Mouse (Mus musculus): ENCODE measurements around the gene Gm10283.
A peak's percentile ranks its signal among the peaks of the same experiment; 100 is the strongest.
"Not testable (repeated sequence)": the region's sequence is repeated elsewhere in the genome, so short reads cannot be mapped to it uniquely, and the experiment has no call there.

The Gm10283 gene

DNA sequence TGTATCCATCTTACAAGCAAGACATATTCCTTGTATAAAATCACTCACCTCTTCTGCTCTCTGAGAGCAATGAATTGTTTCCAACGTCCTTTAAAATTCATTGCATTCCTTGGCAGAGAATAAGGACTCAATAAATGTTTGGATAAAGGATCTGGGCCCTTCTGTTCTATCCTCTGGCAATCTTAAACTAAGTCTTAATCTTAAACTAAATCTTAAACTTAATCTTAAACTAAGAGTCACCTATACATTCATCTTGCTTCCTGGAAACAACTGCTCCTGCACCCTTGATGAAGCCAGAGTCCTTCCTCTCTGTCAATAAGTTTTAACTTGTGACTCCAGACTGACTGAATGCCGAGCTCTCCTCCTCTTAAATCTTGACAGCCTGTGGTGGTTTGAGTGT lies at the start of gene Gm10283:
Gene Gm10283 (minus strand): TSS at position 101 of the 400 bp plus-strand sequence.
- no peak for DNase-seq

GRCm38 (mm10) chr8:60534945-60535344 lies 31.9 kb upstream of the Gm10283 start:
- DNase-seq: no peak

DNA sequence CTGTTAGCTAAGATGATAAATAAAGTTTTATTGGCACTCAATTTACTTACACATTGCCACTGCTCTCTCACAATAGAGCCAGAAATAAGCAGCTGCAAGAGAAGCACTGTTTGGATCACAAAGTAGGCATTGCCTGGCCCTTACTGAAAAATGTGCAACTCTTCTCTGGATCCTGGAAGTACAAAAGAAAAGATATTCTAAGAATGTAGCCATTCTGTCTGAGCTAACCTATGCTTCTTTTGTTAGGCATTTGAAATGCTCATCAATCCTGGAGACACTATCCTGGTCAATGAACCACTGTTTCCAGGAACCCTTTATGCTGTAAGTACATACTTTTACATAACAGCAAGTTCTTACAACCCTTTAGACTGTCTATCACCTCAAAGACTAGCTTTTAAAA lies 15.3 kb upstream of the Gm10283 start:
- DNase-seq: no peak

GRCm38 (mm10) chr8:60505653-60506521 lies 2.9 kb upstream of the Gm10283 start, which contains the start of gene Aadat:
Aadat (plus strand) TSS chr8:60505932.
- peak; percentile 54 for DNase-seq

GRCm38 (mm10) chr8:60495046-60495445 lies 8.0 kb downstream of the Gm10283 start:
- DNase-seq: not testable (repeated sequence)

DNA sequence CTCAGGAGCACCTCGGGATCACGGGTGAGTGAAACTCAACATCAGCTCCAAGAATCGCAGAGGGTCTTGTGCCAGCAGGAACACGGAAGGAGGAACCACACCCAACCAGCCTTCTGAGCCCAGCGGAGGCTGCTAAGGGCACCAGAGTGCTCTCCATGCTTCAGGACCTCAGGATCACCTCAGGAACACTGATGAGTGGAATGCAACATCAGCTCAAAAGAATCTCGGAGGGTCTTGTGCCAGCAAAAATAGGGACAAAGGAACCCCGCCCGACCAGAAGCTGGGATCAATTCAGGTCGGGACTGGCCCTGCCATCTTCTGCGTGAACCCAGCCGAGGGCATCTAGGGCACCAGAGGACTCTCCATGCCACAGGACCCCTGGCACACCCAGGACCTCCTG lies 8.4 kb downstream of the Gm10283 start:
- no peak for DNase-seq

- no peak for DNase-seq
Measured at GRCm38 (mm10) chr8:60492471-60492870, 10.5 kb downstream of the Gm10283 start.

GRCm38 (mm10) chr8:60491871-60492270 lies 11.1 kb downstream of the Gm10283 start:
- no peak for DNase-seq

DNA sequence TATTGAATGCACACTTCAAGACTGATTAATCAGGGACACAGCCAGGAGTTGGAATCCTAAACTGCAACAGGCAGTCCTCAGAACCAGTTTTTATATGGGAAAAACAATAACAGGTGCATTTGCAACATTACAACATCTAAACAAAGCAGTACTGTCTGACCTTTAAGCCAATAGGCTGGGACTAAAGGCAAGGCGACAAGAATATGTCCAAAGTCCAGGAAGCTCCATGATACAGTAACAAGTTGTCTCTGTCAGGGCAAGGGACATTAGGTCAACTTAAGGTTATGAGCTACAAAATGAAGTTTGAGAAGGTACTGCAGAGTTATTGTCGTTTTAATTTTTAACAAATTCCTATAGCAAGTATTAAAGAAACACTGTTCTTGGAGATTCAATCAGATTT lies 12.9 kb downstream of the Gm10283 start:
- DNase-seq: no peak

DNA sequence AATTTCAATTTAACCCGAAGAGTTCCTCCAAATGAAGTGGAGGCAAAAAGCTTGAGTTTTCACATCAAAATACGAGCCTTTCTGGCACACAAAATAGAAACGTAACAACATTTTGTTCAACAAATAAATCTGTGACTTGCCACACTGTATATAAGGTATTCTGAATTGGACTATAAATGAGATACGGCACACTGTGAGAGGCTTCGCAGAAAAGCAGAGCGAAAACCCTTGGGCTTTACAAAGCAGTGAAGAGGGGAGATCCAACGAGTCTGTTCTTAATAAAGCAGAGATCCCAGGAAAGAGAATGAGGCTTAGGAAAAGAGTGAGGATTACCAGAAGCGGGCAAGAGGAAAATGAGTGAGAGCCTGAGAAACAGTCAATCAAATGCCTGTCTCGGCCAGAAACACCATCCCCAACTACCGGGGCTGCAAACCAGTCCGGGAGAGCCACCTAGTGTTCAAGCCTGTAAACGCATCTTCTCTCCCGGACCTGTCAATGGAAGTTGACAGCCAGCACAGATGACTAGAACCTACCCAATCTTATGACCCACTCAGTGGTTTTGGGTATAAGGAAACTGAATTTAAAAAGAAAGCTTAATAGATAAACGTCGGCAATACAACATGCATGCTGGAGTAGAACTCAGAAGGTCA lies 36.2 kb downstream of the Gm10283 start:
- DNase-seq: peak; percentile 33

DNA sequence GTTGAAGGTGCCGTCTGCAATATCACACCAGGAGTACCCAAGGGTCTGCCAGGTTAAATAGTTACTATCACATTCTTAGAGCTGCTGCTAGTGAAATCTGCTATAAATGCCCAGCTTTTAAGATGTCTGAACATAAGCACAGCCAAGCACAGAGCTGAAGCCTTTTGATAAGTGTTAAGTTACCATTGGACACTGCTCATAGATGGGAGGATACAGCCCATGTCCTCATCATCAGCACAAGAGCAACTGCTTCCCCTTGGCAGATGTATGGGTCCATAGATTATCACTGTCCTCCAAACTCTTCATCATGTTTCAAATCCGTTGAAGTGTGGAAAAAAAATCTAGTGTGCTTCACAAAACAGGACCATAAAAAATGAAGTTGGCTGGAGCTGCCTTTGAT lies 53.7 kb downstream of the Gm10283 start:
- DNase-seq: no peak

DNA sequence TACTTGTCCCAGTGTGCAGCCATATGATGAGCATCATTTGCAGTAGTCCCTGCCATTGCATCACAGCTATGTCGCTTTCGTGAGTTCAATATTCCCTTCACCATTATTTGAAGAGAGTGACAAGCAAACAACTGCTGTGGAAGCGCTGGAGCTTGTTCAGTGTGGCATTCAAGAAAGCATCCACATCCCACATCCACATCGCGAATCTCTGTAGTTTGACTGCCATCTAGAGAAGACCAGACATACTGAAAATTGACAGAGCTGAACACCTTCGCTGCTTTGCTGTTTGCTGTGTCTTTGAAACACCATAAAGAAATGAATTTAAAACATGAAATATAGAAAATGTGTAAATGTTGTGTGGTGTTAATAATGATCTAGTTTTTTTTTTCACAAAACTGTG lies 58.0 kb downstream of the Gm10283 start:
- no peak for DNase-seq

- no peak for DNase-seq
Measured at GRCm38 (mm10) chr8:60438557-60438956, 64.4 kb downstream of the Gm10283 start.

- no peak for DNase-seq
Measured at GRCm38 (mm10) chr8:60436872-60437271, 66.1 kb downstream of the Gm10283 start.

- DNase-seq: no peak
Measured at GRCm38 (mm10) chr8:60432649-60433048, 70.3 kb downstream of the Gm10283 start.

DNA sequence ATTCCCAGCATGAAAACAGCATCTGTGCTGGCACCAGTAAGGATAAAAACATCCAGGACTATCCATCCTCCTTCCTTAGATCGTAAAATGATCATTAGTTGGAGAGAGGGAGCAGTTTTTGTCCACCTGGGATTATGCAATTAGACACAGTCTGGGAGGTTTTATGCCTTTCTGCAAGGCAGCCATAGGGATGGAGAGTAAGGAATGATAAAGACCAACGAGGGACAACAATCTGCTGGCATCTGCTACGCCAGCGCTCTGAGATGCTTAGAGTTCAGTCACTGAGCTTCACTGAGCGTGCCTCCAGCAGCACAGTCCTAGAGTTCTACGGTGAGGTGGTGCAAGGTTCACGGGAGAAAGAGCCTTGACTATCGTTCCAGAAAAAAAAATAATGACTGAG lies 96.6 kb downstream of the Gm10283 start:
- DNase-seq: no peak

DNA sequence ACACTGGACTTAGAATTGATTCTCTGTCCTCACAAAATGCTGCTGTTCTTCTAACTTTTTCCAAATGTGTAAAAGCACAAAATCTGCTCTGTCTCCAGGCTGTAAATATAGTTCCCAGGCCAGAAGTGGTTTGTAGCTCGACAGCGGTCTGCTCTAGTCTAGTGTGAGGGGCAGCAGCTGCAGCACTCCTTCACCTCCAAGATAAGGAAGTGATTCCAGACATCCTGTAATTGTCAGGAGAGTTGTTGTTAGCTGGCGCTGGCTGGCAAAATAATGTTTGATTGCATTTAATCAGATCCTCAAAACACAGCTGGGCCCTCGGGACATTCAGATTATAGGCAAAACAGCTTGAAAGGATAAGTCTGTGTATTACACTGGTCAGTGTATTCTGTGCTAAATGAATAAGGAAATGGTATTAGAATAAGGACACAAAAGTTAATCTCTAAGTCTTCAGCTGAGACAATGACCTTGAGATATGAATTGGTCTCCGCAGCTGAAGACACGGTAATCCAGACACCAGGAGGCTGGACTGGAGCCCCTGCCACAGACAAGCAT lies 97.9 kb downstream of the Gm10283 start:
- no peak for DNase-seq

GRCm38 (mm10) chr8:60393675-60394074 lies 109.3 kb downstream of the Gm10283 start:
- no peak for DNase-seq

GRCm38 (mm10) chr8:60386589-60386988 lies 116.4 kb downstream of the Gm10283 start:
- no peak for DNase-seq

Measured in liver (tissue).